Mouse (Mus musculus) heart, embryonic 15.5 days (tissue): ENCODE data around the gene Ltf. TPM values are rescaled to one million over a fixed set of nuclear protein-coding genes. Genes with fewer than 3 reads are reported as not detected.
A peak's percentile ranks its signal among the peaks of the same experiment; 100 is the strongest.

Experiments
- ATAC-seq: fragments of 200-750 bp; cut with Nextera tagmentation; replicated peaks from 2 replicates; pipeline ENCODE4 v1.8.0; 2017; ENCODE audit warnings: low read depth, moderate TSS enrichment; ENCODE audit not compliant: insufficient number of reproducible peaks, insufficient read depth, low FRiP score
- H3K27ac ChIP-seq: fragments of 300-500 bp; sonication (generic); 2 replicates; pipeline ENCODE4 v1.5.1; 2015; ENCODE audit warnings: mild to moderate bottlenecking, inconsistent platforms
- H3K27me3 ChIP-seq: fragments of 300-500 bp; sonication (generic); 2 replicates; pipeline ENCODE4 v1.6.1; 2015; ENCODE audit warnings: inconsistent platforms
- H3K36me3 ChIP-seq: fragments of 300-500 bp; sonication (generic); 2 replicates; pipeline ENCODE4 v1.6.1; 2015; ENCODE audit warnings: mild to moderate bottlenecking, inconsistent platforms
- H3K4me1 ChIP-seq: fragments of 300-500 bp; sonication (generic); replicated peaks from 2 replicates; pipeline ENCODE4 v1.6.1; 2015; ENCODE audit warnings: inconsistent platforms
- H3K4me2 ChIP-seq: fragments of 300-500 bp; sonication (generic); 2 replicates; pipeline ENCODE4 v1.6.1; 2015; ENCODE audit warnings: inconsistent platforms, mild to moderate bottlenecking, moderate library complexity
- H3K4me3 ChIP-seq: fragments of 300-500 bp; sonication (generic); 2 replicates; pipeline ENCODE4 v1.5.1; 2015; ENCODE audit warnings: mild to moderate bottlenecking, inconsistent platforms
- H3K9ac ChIP-seq: fragments of 300-500 bp; sonication (generic); 2 replicates; pipeline ENCODE4 v1.6.1; 2015; ENCODE audit warnings: mild to moderate bottlenecking, inconsistent platforms
- H3K9me3 ChIP-seq: fragments of 300-500 bp; sonication (generic); replicated peaks from 2 replicates; pipeline ENCODE4 v1.6.1; 2016; ENCODE audit warnings: inconsistent platforms
- WGBS: fragments of 180-500 bp; shearing (Covaris S2); methylation state at CpG from one replicate; pipeline ENCODE4 v1.1.7; 2015; ENCODE audit warnings: mixed read lengths; 5-methylcytosine and 5-hydroxymethylcytosine counted together
- polyA plus RNA-seq: library from polyadenylated mRNA; unstranded; fragments of >200 nt; fragmentation: Nextera tagmentation; extraction: Ambion mirVana; gene quantifications from 2 replicates; pipeline ENCODE4 v1.2.1, GENCODE M21; 2015

The Ltf gene
- polyA plus RNA-seq, 1 experiment from 2014 or later = 1.9 TPM

- H3K36me3 ChIP-seq = no peaks in the 10 kb centered on the region
- 63% methylated on average over 10 of the region's 10 CpGs for WGBS
- no peaks in the 10 kb centered on the region for H3K9me3 ChIP-seq
- H3K4me1 ChIP-seq = peaks cover 20% of the 10 kb centered on the region
- H3K27me3 ChIP-seq = no peaks in the 10 kb centered on the region
- H3K27ac ChIP-seq = no peak overlapping the region
- H3K4me2 ChIP-seq = no peak overlapping the region
- H3K4me3 ChIP-seq = no peak overlapping the region
- ATAC-seq = no peak
- no peak overlapping the region for H3K9ac ChIP-seq
Observed at GRCm38 (mm10) chr9:111058943-111059556, 40.0 kb downstream of the Ltf start.

GRCm38 (mm10) chr9:111062840-111063239 is 43.8 kb downstream of the Ltf start:
- Histone ChIP-seq H3K4me2 (no peak overlapping the region), H3K36me3 (no peaks in the 10 kb centered on the region), H3K27ac (no peak overlapping the region), H3K9me3 (no peaks in the 10 kb centered on the region), H3K27me3 (no peaks in the 10 kb centered on the region), H3K4me3 (no peak overlapping the region), H3K9ac (no peak overlapping the region), H3K4me1 (peaks cover 2% of the 10 kb centered on the region)
- no peak for ATAC-seq
- 73% methylated on average over 5 of the region's 5 CpGs for WGBS

GRCm38 (mm10) chr9:111067052-111067451 is 48.0 kb downstream of the Ltf start:
- no peak overlapping the region for H3K9ac ChIP-seq
- no peak for ATAC-seq
- H3K27me3 ChIP-seq = no peaks in the 10 kb centered on the region
- no peak overlapping the region for H3K27ac ChIP-seq
- no peaks in the 10 kb centered on the region for H3K9me3 ChIP-seq
- no peak overlapping the region for H3K4me2 ChIP-seq
- WGBS = 82% methylated on average over 4 of the region's 4 CpGs
- no peak overlapping the region for H3K4me3 ChIP-seq
- no peaks in the 10 kb centered on the region for H3K36me3 ChIP-seq
- no peaks in the 10 kb centered on the region for H3K4me1 ChIP-seq

GRCm38 (mm10) chr9:111070546-111070961 is 51.5 kb downstream of the Ltf start:
- ATAC-seq = peak; percentile 43; the same call in 1 of the 2 replicates
- Histone ChIP-seq H3K4me1 (no peaks in the 10 kb centered on the region), H3K36me3 (no peaks in the 10 kb centered on the region), H3K27ac (no peak overlapping the region), H3K9ac (no peak overlapping the region), H3K9me3 (0 out of 2 replicates have a peak, but pooled peaks cover 7% of the 10 kb centered on the region), H3K4me2 (no peak overlapping the region), H3K4me3 (no peak overlapping the region), H3K27me3 (no peaks in the 10 kb centered on the region)
- 28% methylated on average over 4 of the region's 4 CpGs for WGBS

- Histone ChIP-seq H3K9ac (no peak overlapping the region), H3K27me3 (no peaks in the 10 kb centered on the region), H3K4me1 (no peaks in the 10 kb centered on the region), H3K4me2 (no peak overlapping the region), H3K9me3 (0 out of 2 replicates have a peak, but pooled peaks cover 7% of the 10 kb centered on the region), H3K4me3 (no peak overlapping the region), H3K27ac (no peak overlapping the region), H3K36me3 (no peaks in the 10 kb centered on the region)
- 39% methylated on average over 7 of the region's 7 CpGs for WGBS
- no peak for ATAC-seq
Observed at GRCm38 (mm10) chr9:111072175-111072574, 53.1 kb downstream of the Ltf start.

- Histone ChIP-seq H3K9me3 (0 out of 2 replicates have a peak, but pooled peaks cover 7% of the 10 kb centered on the region), H3K27ac (no peak overlapping the region), H3K4me3 (no peak overlapping the region), H3K4me1 (no peaks in the 10 kb centered on the region), H3K4me2 (no peak overlapping the region), H3K36me3 (no peaks in the 10 kb centered on the region), H3K9ac (no peak overlapping the region), H3K27me3 (no peaks in the 10 kb centered on the region)
- ATAC-seq = no peak
- WGBS = 64% methylated on average over 4 of the region's 4 CpGs
Observed at GRCm38 (mm10) chr9:111072971-111073370, 53.9 kb downstream of the Ltf start.

- peaks cover 5% of the 10 kb centered on the region; the same call in 1 of the 2 replicates for H3K4me1 ChIP-seq
Observed at GRCm38 (mm10) chr9:111077745-111078144, 58.7 kb downstream of the Ltf start.

GRCm38 (mm10) chr9:111080801-111081200 is 61.7 kb downstream of the Ltf start:
- WGBS = 90% methylated on average over 8 of the region's 8 CpGs

More at GRCm38 (mm10) chr9:111077745-111078144, 58.7 kb downstream of the Ltf start:
- Histone ChIP-seq H3K36me3 (no peaks in the 10 kb centered on the region), H3K27ac (no peak overlapping the region), H3K4me2 (no peak overlapping the region), H3K9me3 (0 out of 2 replicates have a peak, but pooled peaks cover 7% of the 10 kb centered on the region), H3K4me3 (no peak overlapping the region), H3K27me3 (no peaks in the 10 kb centered on the region), H3K9ac (no peak overlapping the region)
- no peak for ATAC-seq
- 63% methylated on average over 5 of the region's 5 CpGs for whole genome bisulfite sequencing

GRCm38 (mm10) chr9:111081765-111082164 is 62.7 kb downstream of the Ltf start:
- no peaks in the 10 kb centered on the region for H3K36me3 ChIP-seq
- H3K4me1 ChIP-seq = peaks cover 6% of the 10 kb centered on the region
- no peaks in the 10 kb centered on the region for H3K27me3 ChIP-seq
- no peak overlapping the region for H3K9ac ChIP-seq
- H3K27ac ChIP-seq = no peak overlapping the region
- H3K9me3 ChIP-seq = no peaks in the 10 kb centered on the region
- no peak overlapping the region for H3K4me3 ChIP-seq
- no peak for ATAC-seq
- H3K4me2 ChIP-seq = no peak overlapping the region
- 78% methylated on average over 5 of the region's 5 CpGs for WGBS

More at GRCm38 (mm10) chr9:111080801-111081200, 61.7 kb downstream of the Ltf start:
- H3K36me3 ChIP-seq = no peaks in the 10 kb centered on the region
- H3K4me2 ChIP-seq = no peak overlapping the region
- H3K4me1 ChIP-seq = peaks cover 5% of the 10 kb centered on the region; the same call in 1 of the 2 replicates
- no peaks in the 10 kb centered on the region for H3K9me3 ChIP-seq
- H3K9ac ChIP-seq = no peak overlapping the region
- no peak overlapping the region for H3K27ac ChIP-seq
- no peak for ATAC-seq
- no peaks in the 10 kb centered on the region for H3K27me3 ChIP-seq
- no peak overlapping the region for H3K4me3 ChIP-seq

- H3K4me2 ChIP-seq = no peak overlapping the region
- H3K36me3 ChIP-seq = no peaks in the 10 kb centered on the region
- WGBS = 50% methylated on average over 4 of the region's 4 CpGs
- no peaks in the 10 kb centered on the region for H3K27me3 ChIP-seq
- H3K27ac ChIP-seq = no peak overlapping the region
- no peak overlapping the region for H3K9ac ChIP-seq
- no peaks in the 10 kb centered on the region for H3K9me3 ChIP-seq
- H3K4me1 ChIP-seq = peaks cover 28% of the 10 kb centered on the region
- ATAC-seq = no peak
- no peak overlapping the region for H3K4me3 ChIP-seq
Observed at GRCm38 (mm10) chr9:111085329-111085728, 66.3 kb downstream of the Ltf start.

- no peaks in the 10 kb centered on the region for H3K36me3 ChIP-seq
- H3K27ac ChIP-seq = no peak overlapping the region
- H3K4me1 ChIP-seq = peaks cover 28% of the 10 kb centered on the region
- WGBS = 60% methylated on average over 6 of the region's 6 CpGs
- no peak overlapping the region for H3K4me3 ChIP-seq
- no peak overlapping the region for H3K9ac ChIP-seq
- H3K27me3 ChIP-seq = no peaks in the 10 kb centered on the region
- no peak for ATAC-seq
- no peaks in the 10 kb centered on the region for H3K9me3 ChIP-seq
- H3K4me2 ChIP-seq = no peak overlapping the region
Observed at GRCm38 (mm10) chr9:111086137-111086536, 67.1 kb downstream of the Ltf start.

- H3K4me3 ChIP-seq = no peak overlapping the region
- H3K4me2 ChIP-seq = no peak overlapping the region
- no peak for ATAC-seq
- H3K27ac ChIP-seq = no peak overlapping the region
- H3K27me3 ChIP-seq = no peaks in the 10 kb centered on the region
- H3K4me1 ChIP-seq = peaks cover 25% of the 10 kb centered on the region
- no peaks in the 10 kb centered on the region for H3K36me3 ChIP-seq
- H3K9me3 ChIP-seq = no peaks in the 10 kb centered on the region
- no peak overlapping the region for H3K9ac ChIP-seq
- 29% methylated on average over 3 of the region's 3 CpGs for WGBS
Observed at GRCm38 (mm10) chr9:111086995-111087606, 68.0 kb downstream of the Ltf start.
